Mouse (Mus musculus) splenic B cell, adult 2 months (primary cell): ENCODE data around the gene Slc25a26.

Source experiments
- DNase-seq: peaks from one replicate; pipeline ENCODE4 v3.0.0-alpha.2; 2011; ENCODE audit warnings: low read depth, low spot score
- H3K27me3 ChIP-seq: 2 replicates; pipeline ENCODE4 v1.6.1; 2012; ENCODE audit warnings: mild to moderate bottlenecking, low read length, moderate library complexity, mixed read lengths; ENCODE audit not compliant: control insufficient read depth, poor library complexity, insufficient read depth, severe bottlenecking
- H3K36me3 ChIP-seq: 2 replicates; pipeline ENCODE4 v1.6.1; 2012; ENCODE audit warnings: mild to moderate bottlenecking, low read length, moderate library complexity, mixed read lengths; ENCODE audit not compliant: control insufficient read depth, poor library complexity, insufficient read depth, severe bottlenecking

The Slc25a26 gene

DNA sequence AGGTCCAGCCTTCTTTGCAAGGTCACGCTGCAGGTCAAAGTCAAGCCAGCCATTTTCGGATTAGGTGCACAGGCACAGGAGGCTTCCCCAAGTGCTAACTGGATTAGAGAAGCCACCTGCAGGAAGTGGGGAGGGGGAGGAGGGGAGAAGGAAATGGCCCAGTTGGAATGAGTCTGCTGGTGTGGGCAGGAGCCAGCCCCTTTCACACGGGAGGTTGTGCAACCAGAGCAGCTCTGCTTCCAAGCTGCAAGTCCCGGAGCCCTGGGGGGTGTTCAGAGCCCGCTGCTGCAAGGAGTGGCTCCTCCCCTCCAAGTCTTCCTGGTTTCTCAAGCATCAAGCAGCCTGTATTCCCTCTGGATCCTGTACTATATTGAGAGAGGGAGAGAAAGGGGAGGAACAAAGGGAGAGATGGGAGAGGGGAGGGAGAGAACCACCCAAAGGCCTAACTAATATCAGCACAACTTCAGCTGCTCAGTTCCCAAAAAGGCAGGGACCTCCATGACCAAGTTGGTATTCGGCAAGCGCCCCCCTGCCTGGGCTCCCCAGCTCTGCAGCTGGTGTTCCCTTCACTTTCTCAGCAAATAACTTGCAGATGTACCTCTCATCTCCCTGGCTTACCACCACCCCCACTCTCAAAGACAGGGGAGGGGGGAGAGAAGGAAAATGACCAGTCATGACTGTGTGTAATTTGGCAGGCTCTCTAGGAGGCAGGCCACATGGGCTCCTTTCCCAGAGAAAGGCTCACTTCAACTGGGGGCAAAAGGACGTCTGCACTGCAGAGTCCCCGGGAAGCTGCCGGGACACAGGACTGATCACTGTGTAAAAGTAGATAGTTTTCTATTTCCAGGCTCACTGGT, 147.7 kb downstream of the Slc25a26 start:
- DNase-seq = no peak
- Histone ChIP-seq H3K27me3 (no peaks in the 10 kb centered on the region), H3K36me3 (no peaks in the 10 kb centered on the region)

DNA sequence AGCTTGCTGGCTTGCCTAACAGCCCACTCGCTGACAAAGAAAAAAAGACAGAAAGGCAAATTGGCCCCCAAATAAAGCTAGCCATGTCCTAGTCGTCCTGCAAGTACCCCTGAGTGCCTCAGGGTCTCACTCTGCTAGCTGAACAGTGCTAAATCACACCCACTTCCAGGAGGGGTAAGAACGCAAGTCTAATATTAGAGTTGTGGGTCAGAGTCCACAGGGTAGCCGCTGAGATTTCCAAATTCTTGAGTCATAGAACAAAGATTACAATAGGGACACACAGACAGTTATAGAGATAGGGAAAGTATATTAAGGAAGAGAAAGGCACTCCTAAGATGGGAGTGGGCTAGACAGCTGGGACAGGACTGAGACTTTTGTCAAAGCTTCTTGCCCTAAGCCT, 148.4 kb downstream of the Slc25a26 start:
- Histone ChIP-seq H3K36me3 (no peaks in the 10 kb centered on the region), H3K27me3 (no peaks in the 10 kb centered on the region)
- no peak for DNase-seq

DNA sequence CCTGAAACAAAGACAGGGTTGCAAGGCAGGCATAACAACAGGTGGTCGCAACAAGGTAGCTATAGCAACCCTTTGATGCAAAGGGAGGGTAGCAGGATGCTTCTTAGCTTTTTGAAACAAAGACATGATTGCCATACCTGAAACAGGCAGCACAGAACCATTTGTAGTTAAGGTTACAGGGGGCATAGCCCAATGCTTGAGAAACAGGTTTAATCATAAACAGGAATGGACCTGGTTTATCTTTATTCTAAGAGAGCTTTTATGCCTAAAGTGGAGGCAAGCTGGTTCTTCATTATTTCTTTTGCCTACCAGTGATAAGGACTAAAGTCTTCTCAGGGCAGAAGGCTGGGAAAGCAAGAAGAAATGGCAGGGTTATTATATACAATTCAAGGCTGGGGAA, 149.5 kb downstream of the Slc25a26 start:
- DNase-seq = no peak
- Histone ChIP-seq H3K27me3 (no peaks in the 10 kb centered on the region), H3K36me3 (no peaks in the 10 kb centered on the region)

- Histone ChIP-seq H3K27me3 (no peaks in the 10 kb centered on the region), H3K36me3 (no peaks in the 10 kb centered on the region)
- no peak for DNase-seq
These were observed 151.4 kb downstream of the Slc25a26 start for GRCm38 (mm10) chr6:94651541-94651940.

- no peak for DNase-seq
- no peaks in the 10 kb centered on the region for H3K36me3 ChIP-seq
- no peaks in the 10 kb centered on the region for H3K27me3 ChIP-seq
These were observed 152.6 kb downstream of the Slc25a26 start for GRCm38 (mm10) chr6:94652659-94653213.

DNA sequence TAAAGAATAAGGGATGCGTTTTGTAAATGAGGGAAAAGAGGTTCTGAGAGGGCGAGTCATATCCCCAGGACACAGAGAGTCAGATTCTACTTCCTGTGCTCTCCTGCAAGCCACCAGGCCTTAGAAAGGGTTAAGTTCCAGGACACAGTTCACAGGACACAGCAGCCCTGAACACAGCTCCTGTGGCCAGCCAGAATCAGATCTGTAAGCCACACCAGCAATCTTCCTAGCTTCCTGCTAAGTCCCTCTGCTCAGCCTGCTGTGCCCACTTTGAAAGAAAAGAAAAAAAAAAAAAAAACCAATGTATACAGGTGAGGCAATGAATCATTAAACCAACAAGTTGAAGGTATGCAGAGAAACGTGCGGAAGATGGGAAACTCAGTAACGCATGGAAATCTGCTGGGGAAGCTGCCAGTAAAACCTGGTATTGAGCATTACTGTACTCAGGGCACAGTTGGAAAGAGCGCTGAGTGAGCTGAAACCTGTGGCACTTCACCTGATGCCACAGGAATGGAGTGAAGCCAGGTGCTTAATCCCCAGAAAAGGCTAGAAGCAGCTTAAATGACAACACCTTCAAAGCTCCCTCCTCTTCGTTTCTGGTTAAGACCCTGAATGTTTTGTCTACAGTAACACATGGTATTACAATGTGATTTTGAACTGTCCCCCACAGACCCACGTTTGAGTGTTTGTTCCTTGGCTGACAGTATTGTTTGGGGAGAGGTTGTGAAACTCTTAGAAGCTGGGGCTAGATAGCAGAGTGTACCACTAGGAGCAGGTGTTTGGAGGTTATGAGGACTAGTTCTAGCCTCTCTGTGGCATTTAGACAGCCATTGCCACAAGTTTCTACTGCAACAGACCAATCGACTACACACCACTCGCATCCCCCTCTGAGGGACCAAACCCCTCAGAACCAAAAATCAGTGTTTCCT, 153.5 kb downstream of the Slc25a26 start:
- no peaks in the 10 kb centered on the region for H3K36me3 ChIP-seq
- DNase-seq = no peak

More for the DNA sequence above, 153.5 kb downstream of the Slc25a26 start:
- H3K27me3 ChIP-seq = no peaks in the 10 kb centered on the region
